Mouse (Mus musculus) erythroblast, embryonic 14.5 days (primary cell): ENCODE measurements around the gene Kctd14.

Experiments
- GATA1 ChIP-seq: IDR thresholded peaks from 2 replicates; pipeline ENCODE4 v1.6.1; 2012; ENCODE audit warnings: low read length, inconsistent platforms, mixed read lengths
- TAL1 ChIP-seq: IDR thresholded peaks from 3 replicates; pipeline ENCODE4 v1.6.1; 2012; ENCODE audit warnings: low read length, inconsistent platforms, mixed read lengths

DNA sequence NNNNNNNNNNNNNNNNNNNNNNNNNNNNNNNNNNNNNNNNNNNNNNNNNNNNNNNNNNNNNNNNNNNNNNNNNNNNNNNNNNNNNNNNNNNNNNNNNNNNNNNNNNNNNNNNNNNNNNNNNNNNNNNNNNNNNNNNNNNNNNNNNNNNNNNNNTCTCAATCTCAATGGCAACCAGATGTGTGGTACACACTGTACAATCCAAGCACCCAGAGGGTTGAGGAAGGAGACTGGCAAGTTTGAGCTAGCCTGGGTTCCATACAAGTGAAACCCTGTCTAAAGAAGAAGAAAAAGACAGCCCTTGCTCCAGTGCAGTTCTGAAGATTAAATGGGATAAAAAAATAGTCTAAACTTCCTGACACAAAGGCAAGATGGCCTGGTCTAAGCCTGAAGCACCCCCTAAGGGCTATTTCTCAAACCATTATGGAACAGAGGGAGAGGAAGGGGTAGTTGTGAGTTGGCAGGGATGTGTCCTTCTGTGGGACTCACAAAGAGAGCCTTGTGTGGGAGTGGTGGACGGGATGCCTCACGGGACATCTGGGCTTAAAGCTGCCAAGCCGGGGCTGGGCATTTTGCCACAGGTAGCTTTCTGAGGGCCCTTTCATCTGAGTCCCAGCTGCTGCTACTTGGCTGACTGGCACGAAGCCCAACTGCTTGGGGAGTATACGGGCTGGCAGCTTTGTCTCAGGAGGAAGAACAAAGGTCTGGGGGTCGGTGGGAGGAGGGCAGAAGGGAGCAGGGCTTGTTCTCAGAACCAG, 4.8 kb upstream of the Kctd14 start:
- TF ChIP-seq GATA1 (no peak), TAL1 (no peak)
